Mouse (Mus musculus): ENCODE data around the gene Pdxk.
"Not testable (repeated sequence)": the region's sequence is repeated elsewhere in the genome, so short reads cannot be mapped to it uniquely, and the experiment has no call there.

Gene Pdxk

GRCm38 (mm10) chr10:78417888-78418287 is 46.9 kb downstream of the Pdxk start:
- no peak for DNase-seq (ENCODE audit: low spot score)

- not testable (repeated sequence) for DNase-seq (ENCODE audit: low spot score)
Measured at GRCm38 (mm10) chr10:78414936-78415335, 49.8 kb downstream of the Pdxk start.

GRCm38 (mm10) chr10:78413152-78413520 is 51.6 kb downstream of the Pdxk start:
- no peak for DNase-seq (ENCODE audit: low spot score)

- DNase-seq (ENCODE audit: low spot score), result peak; percentile 94
Measured at GRCm38 (mm10) chr10:78412319-78413151, 52.2 kb downstream of the Pdxk start, which contains the start of gene Rrp1. Gene Rrp1 (minus strand): TSS chr10:78413043.

GRCm38 (mm10) chr10:78411851-78412250 is 52.9 kb downstream of the Pdxk start:
- no peak for DNase-seq (ENCODE audit: low spot score)

GRCm38 (mm10) chr10:78409035-78409788 is 55.6 kb downstream of the Pdxk start:
- no peak for DNase-seq (ENCODE audit: low spot score)

GRCm38 (mm10) chr10:78407132-78407531 is 57.6 kb downstream of the Pdxk start:
- DNase-seq (ENCODE audit: low spot score), result no peak

- DNase-seq (ENCODE audit: low spot score), result no peak
Measured at GRCm38 (mm10) chr10:78406152-78406551, 58.6 kb downstream of the Pdxk start.

- no peak for DNase-seq (ENCODE audit: low spot score)
Measured at GRCm38 (mm10) chr10:78402301-78402922, 62.4 kb downstream of the Pdxk start.

GRCm38 (mm10) chr10:78401127-78401526 is 63.6 kb downstream of the Pdxk start:
- DNase-seq (ENCODE audit: low spot score), result no peak

GRCm38 (mm10) chr10:78399090-78399657 is 65.6 kb downstream of the Pdxk start:
- DNase-seq (ENCODE audit: low spot score), result no peak

- DNase-seq (ENCODE audit: low spot score), result no peak
Measured at GRCm38 (mm10) chr10:78396625-78396885, 68.2 kb downstream of the Pdxk start.

- peak; percentile 96 for DNase-seq (ENCODE audit: low spot score)
Measured at GRCm38 (mm10) chr10:78395819-78396624, 68.8 kb downstream of the Pdxk start.

GRCm38 (mm10) chr10:78395377-78395776 is 69.4 kb downstream of the Pdxk start:
- no peak for DNase-seq (ENCODE audit: low spot score)

- peak; percentile 71 for DNase-seq (ENCODE audit: low spot score)
Measured at GRCm38 (mm10) chr10:78392072-78392471, 72.7 kb downstream of the Pdxk start.

GRCm38 (mm10) chr10:78390982-78391470 is 73.7 kb downstream of the Pdxk start:
- no peak for DNase-seq (ENCODE audit: low spot score)

GRCm38 (mm10) chr10:78388216-78388980 is 76.4 kb downstream of the Pdxk start:
- DNase-seq (ENCODE audit: low spot score), result no peak

Data from ovary, postnatal 10 days (tissue).